Mouse (Mus musculus): Measurements from ENCODE around the gene Ncf4. TPM values are rescaled to one million over a fixed set of nuclear protein-coding genes. Genes with fewer than 3 reads are reported as not detected.

Gene Ncf4
- total RNA-seq, 2 experiments from 2014 or later = 37.7 to 54.2 TPM

GRCm38 (mm10) chr15:78303665-78304233 lies 59.1 kb downstream of the Ncf4 start:
- ATAC-seq (replicated peaks; ENCODE audit: low FRiP score, poor library complexity, severe bottlenecking) = no peak

- no peak for ATAC-seq (replicated peaks; ENCODE audit: low FRiP score, poor library complexity, severe bottlenecking)
These were observed 60.8 kb downstream of the Ncf4 start, which contains the start of gene Csf2rb2 for GRCm38 (mm10) chr15:78305341-78305933. TSS of gene Csf2rb2 (minus strand) at chr15:78305721.

GRCm38 (mm10) chr15:78309865-78310264 lies 65.3 kb downstream of the Ncf4 start:
- no peak for ATAC-seq (replicated peaks; ENCODE audit: low FRiP score, poor library complexity, severe bottlenecking)

GRCm38 (mm10) chr15:78310971-78311370 lies 66.4 kb downstream of the Ncf4 start:
- ATAC-seq (replicated peaks; ENCODE audit: low FRiP score, poor library complexity, severe bottlenecking) = no peak

Other genes with a start within 250 kb of the Ncf4 start
- not detected in 2 replicates for gene Cacng2, start 124.8 kb upstream of the Ncf4 start, total RNA-seq (2015; ENCODE audit: low replicate concordance)
- gene Cacng2, start 124.8 kb upstream of the Ncf4 start, total RNA-seq (2017; ENCODE audit: low replicate concordance) = not detected in 2 replicates
- 19.7 and 41.4 TPM in 2 replicates for gene Ift27, start 70.7 kb upstream of the Ncf4 start, total RNA-seq (2015; ENCODE audit: low replicate concordance)
- 2.5 and 6.4 TPM in 2 replicates for gene Ift27, start 70.7 kb upstream of the Ncf4 start, total RNA-seq (2017; ENCODE audit: low replicate concordance)
- not detected in 2 replicates for gene Pvalb, start 38.4 kb upstream of the Ncf4 start, total RNA-seq (2015; ENCODE audit: low replicate concordance)
- gene Pvalb, start 38.4 kb upstream of the Ncf4 start, total RNA-seq (2017; ENCODE audit: low replicate concordance) = not detected in 2 replicates
- gene Csf2rb2, start 60.9 kb downstream of the Ncf4 start, total RNA-seq (2015; ENCODE audit: low replicate concordance) = 1.1 and 5.0 TPM in 2 replicates
- 0.13 TPM in 1 of 2 replicates, not detected in the other for gene Csf2rb2, start 60.9 kb downstream of the Ncf4 start, total RNA-seq (2017; ENCODE audit: low replicate concordance)
- 12.6 and 18.0 TPM in 2 replicates for gene Csf2rb, start 81.0 kb downstream of the Ncf4 start, total RNA-seq (2015; ENCODE audit: low replicate concordance)
- 4.9 and 6.8 TPM in 2 replicates for gene Csf2rb, start 81.0 kb downstream of the Ncf4 start, total RNA-seq (2017; ENCODE audit: low replicate concordance)
- gene Tex33, start 151.1 kb downstream of the Ncf4 start, total RNA-seq (2015; ENCODE audit: low replicate concordance) = not detected in 2 replicates
- gene Tex33, start 151.1 kb downstream of the Ncf4 start, total RNA-seq (2017; ENCODE audit: low replicate concordance) = not detected in 2 replicates
- gene Tst, start 161.1 kb downstream of the Ncf4 start, total RNA-seq (2015; ENCODE audit: low replicate concordance) = 29.3 and 42.2 TPM in 2 replicates
- gene Tst, start 161.1 kb downstream of the Ncf4 start, total RNA-seq (2017; ENCODE audit: low replicate concordance) = 15.8 and 20.8 TPM in 2 replicates
- 32.8 and 35.2 TPM in 2 replicates for gene Mpst, start 161.6 kb downstream of the Ncf4 start, total RNA-seq (2015; ENCODE audit: low replicate concordance)
- gene Mpst, start 161.6 kb downstream of the Ncf4 start, total RNA-seq (2017; ENCODE audit: low replicate concordance) = 45.6 and 67.9 TPM in 2 replicates
- gene Kctd17, start 183.8 kb downstream of the Ncf4 start, total RNA-seq (2015; ENCODE audit: low replicate concordance) = 2.2 and 14.7 TPM in 2 replicates
- gene Kctd17, start 183.8 kb downstream of the Ncf4 start, total RNA-seq (2017; ENCODE audit: low replicate concordance) = not detected in 2 replicates
- gene Tmprss6, start 223.8 kb downstream of the Ncf4 start, total RNA-seq (2015; ENCODE audit: low replicate concordance) = not detected in 2 replicates
- gene Tmprss6, start 223.8 kb downstream of the Ncf4 start, total RNA-seq (2017; ENCODE audit: low replicate concordance) = 0.26 TPM in 1 of 2 replicates, not detected in the other